Mouse (Mus musculus): ENCODE measurements around the gene Cblb. TPM values are rescaled to one million over a fixed set of nuclear protein-coding genes. Genes with fewer than 3 reads are reported as not detected.
A peak's percentile ranks its signal among the peaks of the same experiment; 100 is the strongest.

Cblb gene
- polyA plus RNA-seq, 1 experiment, result 22.8 TPM

GRCm38 (mm10) chr16:52023417-52023816 is 7.6 kb upstream of the Cblb start:
- 96% methylated on average over 5 of the region's 5 CpGs for WGBS
- H3K36me3 ChIP-seq (ENCODE audit: control insufficient read depth, insufficient read depth, low read length), result no peaks in the 10 kb centered on the region
- H3K27me3 ChIP-seq (ENCODE audit: control insufficient read depth, insufficient read depth, low read length), result no peaks in the 10 kb centered on the region
- no peak for DNase-seq
- TF ChIP-seq CTCF (IDR thresholded peaks at IDR 0.05; ENCODE audit: borderline replicate concordance, control insufficient read depth, extremely low read depth, insufficient read depth, low read length, poor library complexity), result no peak
- TF ChIP-seq POLR2A (IDR thresholded peaks at IDR 0.05; ENCODE audit: control insufficient read depth, extremely low read depth, insufficient read depth, low read length, poor library complexity), result no peak
- H3K4me1 ChIP-seq (replicated peaks; ENCODE audit: control insufficient read depth, insufficient read depth, low read length), result no peaks in the 10 kb centered on the region
- no peak overlapping the region for H3K4me3 ChIP-seq (ENCODE audit: control insufficient read depth, insufficient read depth, low read length)
- no peak overlapping the region for H3K27ac ChIP-seq (ENCODE audit: control insufficient read depth, insufficient read depth, low read length)

- TF ChIP-seq CTCF (IDR thresholded peaks at IDR 0.05; ENCODE audit: borderline replicate concordance, control insufficient read depth, extremely low read depth, insufficient read depth, low read length, poor library complexity), result no peak
- TF ChIP-seq POLR2A (IDR thresholded peaks at IDR 0.05; ENCODE audit: control insufficient read depth, extremely low read depth, insufficient read depth, low read length, poor library complexity), result no peak
- H3K27ac ChIP-seq (ENCODE audit: control insufficient read depth, insufficient read depth, low read length), result no peak overlapping the region
- WGBS, result over 99% methylated on average over 4 of the region's 4 CpGs
- H3K27me3 ChIP-seq (ENCODE audit: control insufficient read depth, insufficient read depth, low read length), result no peaks in the 10 kb centered on the region
- H3K4me1 ChIP-seq (replicated peaks; ENCODE audit: control insufficient read depth, insufficient read depth, low read length), result no peaks in the 10 kb centered on the region
- no peaks in the 10 kb centered on the region for H3K36me3 ChIP-seq (ENCODE audit: control insufficient read depth, insufficient read depth, low read length)
- no peak for DNase-seq
- no peak overlapping the region for H3K4me3 ChIP-seq (ENCODE audit: control insufficient read depth, insufficient read depth, low read length)
Measured at GRCm38 (mm10) chr16:52027326-52027725, 3.7 kb upstream of the Cblb start.

GRCm38 (mm10) chr16:52029001-52029400 is 2.0 kb upstream of the Cblb start:
- DNase-seq, result no peak
- Histone ChIP-seq H3K27me3 (ENCODE audit: control insufficient read depth, insufficient read depth, low read length) (no peaks in the 10 kb centered on the region), H3K4me3 (ENCODE audit: control insufficient read depth, insufficient read depth, low read length) (no peak overlapping the region), H3K36me3 (ENCODE audit: control insufficient read depth, insufficient read depth, low read length) (no peaks in the 10 kb centered on the region; the same call in 1 of the 2 replicates), H3K27ac (ENCODE audit: control insufficient read depth, insufficient read depth, low read length) (no peak overlapping the region), H3K4me1 (replicated peaks; ENCODE audit: control insufficient read depth, insufficient read depth, low read length) (peaks cover 5% of the 10 kb centered on the region)
- TF ChIP-seq POLR2A (IDR thresholded peaks at IDR 0.05; ENCODE audit: control insufficient read depth, extremely low read depth, insufficient read depth, low read length, poor library complexity) (no peak), CTCF (IDR thresholded peaks at IDR 0.05; ENCODE audit: borderline replicate concordance, control insufficient read depth, extremely low read depth, insufficient read depth, low read length, poor library complexity) (no peak)
- WGBS, result 94% methylated on average over 3 of the region's 3 CpGs

DNA sequence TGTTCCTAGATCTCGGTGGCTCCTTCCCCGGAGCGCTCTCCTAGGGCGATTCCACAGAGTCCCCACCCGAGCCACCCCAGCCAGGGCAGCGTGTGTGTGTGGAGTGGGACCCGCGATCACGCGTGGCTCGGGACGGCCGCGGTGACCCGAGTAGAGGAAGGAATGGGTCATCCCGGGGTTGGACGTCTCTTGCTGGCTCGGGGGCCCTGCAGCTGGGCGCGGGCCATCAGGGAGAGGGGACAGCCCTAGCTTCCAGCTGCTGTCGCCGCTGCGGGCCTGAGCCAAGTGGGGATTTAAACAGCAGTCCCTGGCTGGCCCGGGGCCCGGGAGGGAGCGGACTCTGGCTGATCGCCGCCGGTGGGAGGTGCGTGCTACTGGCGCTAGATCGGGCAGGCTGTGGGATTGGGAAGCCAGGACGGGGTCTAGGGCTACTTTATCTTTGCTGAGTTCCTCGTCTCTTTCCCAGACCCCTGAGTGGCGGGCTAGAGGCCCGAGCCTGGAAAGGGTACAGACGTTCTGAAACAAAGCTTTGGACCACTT is 757 bp downstream of the Cblb start:
- Histone ChIP-seq H3K27me3 (ENCODE audit: control insufficient read depth, insufficient read depth, low read length) (no peaks in the 10 kb centered on the region), H3K4me1 (replicated peaks; ENCODE audit: control insufficient read depth, insufficient read depth, low read length) (peaks cover 7% of the 10 kb centered on the region), H3K27ac (ENCODE audit: control insufficient read depth, insufficient read depth, low read length) (peak overlapping the region; percentile 8; the same call in 1 of the 2 replicates), H3K36me3 (ENCODE audit: control insufficient read depth, insufficient read depth, low read length) (peaks cover 4% of the 10 kb centered on the region; the same call in 1 of the 2 replicates), H3K4me3 (ENCODE audit: control insufficient read depth, insufficient read depth, low read length) (peak overlapping the region; percentile 73)
- peak; percentile 65 for DNase-seq
- TF ChIP-seq CTCF (IDR thresholded peaks at IDR 0.05; ENCODE audit: borderline replicate concordance, control insufficient read depth, extremely low read depth, insufficient read depth, low read length, poor library complexity) (no peak), POLR2A (IDR thresholded peaks at IDR 0.05; ENCODE audit: control insufficient read depth, extremely low read depth, insufficient read depth, low read length, poor library complexity) (no peak)
- WGBS, result under 1% methylated on average over 37 of the region's 37 CpGs

- TF ChIP-seq CTCF (IDR thresholded peaks at IDR 0.05; ENCODE audit: borderline replicate concordance, control insufficient read depth, extremely low read depth, insufficient read depth, low read length, poor library complexity) (no peak), POLR2A (IDR thresholded peaks at IDR 0.05; ENCODE audit: control insufficient read depth, extremely low read depth, insufficient read depth, low read length, poor library complexity) (no peak)
- H3K4me3 ChIP-seq (ENCODE audit: control insufficient read depth, insufficient read depth, low read length), result peak overlapping the region; percentile 73
- peaks cover 4% of the 10 kb centered on the region; the same call in 1 of the 2 replicates for H3K36me3 ChIP-seq (ENCODE audit: control insufficient read depth, insufficient read depth, low read length)
- DNase-seq, result no peak
- 28% methylated on average over 29 of the region's 29 CpGs for WGBS
- H3K4me1 ChIP-seq (replicated peaks; ENCODE audit: control insufficient read depth, insufficient read depth, low read length), result peaks cover 7% of the 10 kb centered on the region
- H3K27me3 ChIP-seq (ENCODE audit: control insufficient read depth, insufficient read depth, low read length), result no peaks in the 10 kb centered on the region
- peak overlapping the region; percentile 8; the same call in 1 of the 2 replicates for H3K27ac ChIP-seq (ENCODE audit: control insufficient read depth, insufficient read depth, low read length)
Measured at GRCm38 (mm10) chr16:52032376-52033330, 1.6 kb downstream of the Cblb start.

Data from thymus, adult 2 months (tissue).